Mouse (Mus musculus) kidney, adult 2 months (tissue): Measurements from ENCODE around the gene Omd.

Experiments used
- CTCF ChIP-seq: fragments of 200-500 bp; conservative IDR thresholded peaks from 2 replicates; pipeline ENCODE4 v1.5.1; 2011; ENCODE audit warnings: low read depth, mild to moderate bottlenecking, control low read depth, low read length, moderate library complexity, mixed read lengths; ENCODE audit not compliant: insufficient read depth, insufficient read length
- POLR2A ChIP-seq: fragments of 200-500 bp; IDR thresholded peaks from one replicate; pipeline ENCODE4 v1.6.1; 2011; ENCODE audit warnings: low read depth, low read length, control low read depth

- TF ChIP-seq POLR2A: no peak
- no peak for TF ChIP-seq CTCF
These were observed 45.3 kb upstream of the Omd start for GRCm38 (mm10) chr13:49536946-49537345.
